Mouse (Mus musculus): ENCODE measurements around the gene Trpv2.
"Not testable (repeated sequence)": the region's sequence is repeated elsewhere in the genome, so short reads cannot be mapped to it uniquely, and the experiment has no call there.

Trpv2 gene

DNA sequence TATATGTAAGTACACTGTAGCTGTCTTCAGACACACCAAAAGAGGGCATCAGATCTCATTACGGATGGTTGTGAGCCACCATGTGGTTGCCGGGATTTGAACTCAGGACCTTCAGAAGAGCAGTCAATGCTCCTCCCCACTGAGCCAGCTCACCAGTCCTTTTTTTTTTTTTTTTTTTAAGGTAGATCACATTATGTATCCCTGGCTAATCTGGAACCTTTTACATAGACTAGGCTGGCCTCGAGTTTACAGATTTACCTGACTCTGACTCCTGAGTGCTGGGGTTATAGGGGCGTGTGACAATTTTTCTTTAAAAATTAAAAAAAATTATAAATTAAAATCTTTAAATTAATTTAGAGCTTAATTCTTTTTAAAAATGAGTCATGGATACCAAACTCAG is 75.5 kb downstream of the Trpv2 start:
- DNase-seq = not testable (repeated sequence)
